Mouse (Mus musculus) stomach, embryonic 16.5 days (tissue): ENCODE measurements around the gene Pigc. TPM values are rescaled to one million over a fixed set of nuclear protein-coding genes. Genes with fewer than 3 reads are reported as not detected.

Experiments
- ATAC-seq: fragments of 200-750 bp; cut with Nextera tagmentation; 2 replicates; pipeline ENCODE4 v1.8.0; 2017; ENCODE audit warnings: moderate number of reproducible peaks, moderate TSS enrichment; ENCODE audit not compliant: insufficient read depth, low FRiP score
- H3K27ac ChIP-seq: fragments of 300-500 bp; sonication (generic); 2 replicates; pipeline ENCODE4 v1.5.1; 2014; ENCODE audit warnings: low read length
- H3K27me3 ChIP-seq: fragments of 300-500 bp; sonication (generic); 2 replicates; pipeline ENCODE4 v1.6.1; 2014; ENCODE audit warnings: low read length, control low read depth, mixed read lengths; ENCODE audit not compliant: control insufficient read depth, insufficient read depth
- H3K36me3 ChIP-seq: fragments of 300-500 bp; sonication (generic); 2 replicates; pipeline ENCODE4 v1.6.1; 2014; ENCODE audit warnings: low read length; ENCODE audit not compliant: control insufficient read depth, insufficient read depth
- H3K4me1 ChIP-seq: fragments of 300-500 bp; sonication (generic); 2 replicates; pipeline ENCODE4 v1.6.1; 2014; ENCODE audit warnings: low read length, control low read depth, mixed read lengths; ENCODE audit not compliant: control insufficient read depth, insufficient read depth
- H3K4me2 ChIP-seq: fragments of 300-500 bp; sonication (generic); 2 replicates; pipeline ENCODE4 v1.6.1; 2014; ENCODE audit warnings: low read depth, low read length, mixed read lengths
- H3K4me3 ChIP-seq: fragments of 300-500 bp; sonication (generic); replicated peaks from 2 replicates; pipeline ENCODE4 v1.5.1; 2014; ENCODE audit warnings: mild to moderate bottlenecking, low read length
- H3K9ac ChIP-seq: fragments of 300-500 bp; sonication (generic); 2 replicates; pipeline ENCODE4 v1.6.1; 2014; ENCODE audit warnings: low read length
- H3K9me3 ChIP-seq: fragments of 300-500 bp; sonication (generic); replicated peaks from 2 replicates; pipeline ENCODE4 v1.6.1; 2016; ENCODE audit warnings: low read length, control low read depth; ENCODE audit not compliant: control insufficient read depth
- WGBS: fragments of 180-500 bp; shearing (Covaris S2); extraction: QIAGEN DNeasy Blood & Tissue Kit; methylation state at CpG from one replicate; pipeline ENCODE4 v1.1.7; 2014; 5-methylcytosine and 5-hydroxymethylcytosine counted together
- polyA plus RNA-seq: library from polyadenylated mRNA; unstranded; fragments of >200 nt; fragmentation: Nextera tagmentation; extraction: Ambion mirVana; gene quantifications from 2 replicates; pipeline ENCODE4 v1.2.1, GENCODE M21; 2015

Gene Pigc
- 36.3 and 39.7 TPM in 2 replicates for polyA plus RNA-seq

- 2% methylated on average over 38 of the region's 38 CpGs for WGBS
- peak within 1 kb of the TSS; percentile 85 for H3K27ac ChIP-seq
- peak; percentile 98 for ATAC-seq
- H3K4me3 ChIP-seq, result peak within 1 kb of the TSS; percentile 81
- H3K4me1 ChIP-seq, result peaks cover 12% of the 10 kb centered on the region; the same call in 1 of the 2 replicates
- H3K27me3 ChIP-seq, result no peaks in the 10 kb centered on the region
- H3K36me3 ChIP-seq, result no peaks in the 10 kb centered on the region
- no peaks in the 10 kb centered on the region for H3K9me3 ChIP-seq
- H3K9ac ChIP-seq, result peak within 1 kb of the TSS; percentile 91
- H3K4me2 ChIP-seq, result peak within 1 kb of the TSS; percentile 78
These were observed at the start of gene Pigc for GRCm38 (mm10) chr1:161968589-161969407. Gene Pigc, plus strand, starts transcription at chr1:161969186.

- no peak overlapping the region for H3K9ac ChIP-seq
- no peaks in the 10 kb centered on the region for H3K36me3 ChIP-seq
- no peak overlapping the region for H3K27ac ChIP-seq
- peaks cover 3% of the 10 kb centered on the region; the same call in 1 of the 2 replicates for H3K4me1 ChIP-seq
- no peak overlapping the region for H3K4me2 ChIP-seq
- no peaks in the 10 kb centered on the region for H3K27me3 ChIP-seq
- H3K9me3 ChIP-seq, result no peaks in the 10 kb centered on the region
- H3K4me3 ChIP-seq, result no peak overlapping the region
- no peak for ATAC-seq
- WGBS, result 92% methylated on average over 2 of the region's 2 CpGs
These were observed 49.4 kb upstream of the Pigc start for GRCm38 (mm10) chr1:161919594-161919993.

GRCm38 (mm10) chr1:161920475-161921454, 48.2 kb upstream of the Pigc start:
- H3K9ac ChIP-seq, result no peak overlapping the region
- H3K27ac ChIP-seq, result no peak overlapping the region
- no peaks in the 10 kb centered on the region for H3K36me3 ChIP-seq
- H3K4me2 ChIP-seq, result no peak overlapping the region
- no peak overlapping the region for H3K4me3 ChIP-seq
- H3K27me3 ChIP-seq, result no peaks in the 10 kb centered on the region
- H3K4me1 ChIP-seq, result peaks cover 3% of the 10 kb centered on the region; the same call in 1 of the 2 replicates
- no peaks in the 10 kb centered on the region for H3K9me3 ChIP-seq
- no peak for ATAC-seq
- 90% methylated on average over 9 of the region's 9 CpGs for WGBS

GRCm38 (mm10) chr1:161921928-161922327, 47.1 kb upstream of the Pigc start:
- no peak overlapping the region for H3K27ac ChIP-seq
- no peak overlapping the region for H3K9ac ChIP-seq
- H3K4me3 ChIP-seq, result no peak overlapping the region
- H3K4me1 ChIP-seq, result no peaks in the 10 kb centered on the region
- no peaks in the 10 kb centered on the region for H3K36me3 ChIP-seq
- no peaks in the 10 kb centered on the region for H3K27me3 ChIP-seq
- H3K9me3 ChIP-seq, result no peaks in the 10 kb centered on the region
- H3K4me2 ChIP-seq, result no peak overlapping the region
- 86% methylated on average over 6 of the region's 6 CpGs for WGBS
- ATAC-seq, result no peak

GRCm38 (mm10) chr1:161924321-161924720, 44.7 kb upstream of the Pigc start:
- Histone ChIP-seq H3K4me3 (no peak overlapping the region), H3K27ac (no peak overlapping the region), H3K4me1 (no peaks in the 10 kb centered on the region), H3K9me3 (no peaks in the 10 kb centered on the region), H3K27me3 (no peaks in the 10 kb centered on the region), H3K36me3 (no peaks in the 10 kb centered on the region), H3K4me2 (no peak overlapping the region), H3K9ac (no peak overlapping the region)
- 79% methylated on average over 3 of the region's 3 CpGs for WGBS
- ATAC-seq, result no peak

GRCm38 (mm10) chr1:161925281-161925805, 43.6 kb upstream of the Pigc start:
- no peak overlapping the region for H3K27ac ChIP-seq
- H3K4me1 ChIP-seq, result no peaks in the 10 kb centered on the region
- no peak for ATAC-seq

GRCm38 (mm10) chr1:161927976-161928375, 41.0 kb upstream of the Pigc start:
- WGBS, result 80% methylated on average over 2 of the region's 2 CpGs
- H3K9ac ChIP-seq, result no peak overlapping the region
- H3K4me3 ChIP-seq, result no peak overlapping the region
- no peak for ATAC-seq
- no peaks in the 10 kb centered on the region for H3K27me3 ChIP-seq
- no peak overlapping the region for H3K27ac ChIP-seq
- no peaks in the 10 kb centered on the region for H3K36me3 ChIP-seq
- H3K4me1 ChIP-seq, result no peaks in the 10 kb centered on the region
- H3K9me3 ChIP-seq, result no peaks in the 10 kb centered on the region
- H3K4me2 ChIP-seq, result no peak overlapping the region

More at GRCm38 (mm10) chr1:161925281-161925805, 43.6 kb upstream of the Pigc start:
- Histone ChIP-seq H3K36me3 (no peaks in the 10 kb centered on the region), H3K9me3 (no peaks in the 10 kb centered on the region), H3K4me2 (no peak overlapping the region), H3K9ac (no peak overlapping the region), H3K4me3 (no peak overlapping the region), H3K27me3 (no peaks in the 10 kb centered on the region)
- WGBS, result 75% methylated on average over 13 of the region's 13 CpGs

GRCm38 (mm10) chr1:161931313-161931712, 37.7 kb upstream of the Pigc start:
- no peaks in the 10 kb centered on the region for H3K27me3 ChIP-seq
- no peak for ATAC-seq
- WGBS, result 66% methylated on average over 4 of the region's 4 CpGs
- no peak overlapping the region for H3K4me3 ChIP-seq
- no peak overlapping the region for H3K9ac ChIP-seq
- no peaks in the 10 kb centered on the region for H3K4me1 ChIP-seq
- H3K9me3 ChIP-seq, result no peaks in the 10 kb centered on the region
- no peak overlapping the region for H3K27ac ChIP-seq
- H3K4me2 ChIP-seq, result no peak overlapping the region
- no peaks in the 10 kb centered on the region for H3K36me3 ChIP-seq
